11 mouse cellular contexts compared by ENCODE assay signal in the genomic region with DNA sequence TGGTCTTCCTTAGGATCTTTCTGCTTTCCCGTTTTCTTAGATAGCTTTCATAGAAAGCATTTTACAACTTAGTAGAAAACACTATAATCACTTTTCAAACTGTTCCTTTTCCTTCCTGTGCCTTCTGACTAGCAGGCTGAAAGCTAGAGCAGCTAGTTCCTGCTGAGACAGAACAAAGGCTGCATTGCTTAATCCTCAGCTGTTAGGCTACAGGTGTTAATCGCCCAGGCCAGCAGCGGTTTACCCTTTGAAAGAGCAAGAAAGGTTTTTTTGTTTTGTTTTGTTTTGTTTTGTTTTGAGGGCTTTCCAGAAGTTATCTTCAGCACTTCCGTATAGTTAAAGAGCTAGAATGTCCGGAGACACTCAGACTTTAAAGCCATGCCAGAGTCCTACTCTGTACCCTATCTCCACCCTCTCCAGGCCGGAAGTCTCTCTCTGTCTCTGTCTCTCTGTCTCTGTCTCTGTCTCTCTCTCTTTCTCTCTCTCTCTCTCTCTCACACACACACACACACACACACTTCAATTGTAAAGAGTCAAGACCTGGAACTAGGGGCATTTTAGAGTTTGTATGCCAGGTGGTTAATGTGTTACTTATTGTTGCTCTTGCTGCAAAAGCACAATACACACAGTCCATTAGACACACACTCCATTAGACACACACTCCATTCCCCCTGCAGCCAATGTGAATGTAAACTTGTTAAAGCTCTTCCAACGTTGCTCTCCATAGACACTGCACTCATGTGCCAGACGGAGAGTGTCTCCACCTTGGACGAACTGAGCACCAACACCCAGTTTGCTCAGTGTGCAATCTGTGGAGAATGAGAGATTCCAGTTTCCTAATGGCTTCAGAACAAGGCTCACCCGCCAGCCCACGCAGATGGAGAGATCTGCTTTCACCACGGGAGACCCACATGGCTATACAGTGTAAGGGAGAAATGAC. TPM values are rescaled to one million over a fixed set of nuclear protein-coding genes. Genes with fewer than 3 reads are reported as not detected.
DNase-seq lines count a peak whose midpoint lies in the region; ATAC-seq lines count a peak whose summit lies in the region.
"Had no signal": no experiment of that assay in that cellular context is flagged by ENCODE, and none has a peak within 500 bp of the region (broad histone marks: within the 10 kb centered on the region; RNA-seq: fewer than 3 reads in every experiment).

No protein-coding gene starts in this region.

- no peak overlapping the region for H3K9ac ChIP-seq in kidney, embryonic 15.5 days
- no peak overlapping the region for H3K9ac ChIP-seq in neural tube, embryonic 15.5 days (replicated peaks)
- H3K9ac ChIP-seq: heart, embryonic 13.5 days had no signal

- no peaks in the 10 kb centered on the region for H3K36me3 ChIP-seq in kidney, embryonic 15.5 days
- no peaks in the 10 kb centered on the region for H3K36me3 ChIP-seq in neural tube, embryonic 15.5 days
- H3K36me3 ChIP-seq: G1E; heart, embryonic 13.5 days had no signal

- H3K9me3 ChIP-seq in kidney, embryonic 15.5 days (replicated peaks), result no peaks in the 10 kb centered on the region
- H3K9me3 ChIP-seq in neural tube, embryonic 15.5 days (replicated peaks), result no peaks in the 10 kb centered on the region
- H3K9me3 ChIP-seq: G1E; heart, embryonic 13.5 days had no signal

- H3K27ac ChIP-seq in kidney, embryonic 15.5 days, result peak overlapping the region; percentile 82
- no peak overlapping the region for H3K27ac ChIP-seq in neural tube, embryonic 15.5 days (replicated peaks)
- H3K27ac ChIP-seq: heart, embryonic 13.5 days had no signal

- 19% methylated on average over 12 of the region's 12 CpGs for WGBS in kidney, embryonic 15.5 days
- 11% methylated on average over 12 of the region's 12 CpGs for WGBS in neural tube, embryonic 15.5 days

- no peaks in the 10 kb centered on the region for H3K4me1 ChIP-seq in kidney, embryonic 15.5 days
- H3K4me1 ChIP-seq in neural tube, embryonic 15.5 days, result 0 out of 2 replicates have a peak, but pooled peaks cover 3% of the 10 kb centered on the region

- H3K4me3 ChIP-seq in kidney, embryonic 15.5 days (replicated peaks), result no peak overlapping the region
- H3K4me3 ChIP-seq in neural tube, embryonic 15.5 days (replicated peaks), result no peak overlapping the region
- H3K4me3 ChIP-seq: heart, embryonic 13.5 days had no signal

- peak; percentile 13 for DNase-seq in kidney, adult 11 months
- no peak for DNase-seq in kidney, postnatal 10 days
- peak; percentile 43 for DNase-seq in cerebellum, adult 8-10 months
- DNase-seq in ovary, postnatal 36 days (ENCODE audit: low spot score), result no peak
- no peak for DNase-seq in frontal cortex, postnatal 36 days (ENCODE audit: low spot score in 2 of 2)
- DNase-seq in thymus, postnatal 10 days (ENCODE audit: low spot score in 2 of 2), result no peak
- DNase-seq: lung, postnatal 14 days had no signal

- H3K4me2 ChIP-seq in kidney, embryonic 15.5 days, result peak overlapping the region; percentile 24
- H3K4me2 ChIP-seq in neural tube, embryonic 15.5 days, result no peak overlapping the region
- H3K4me2 ChIP-seq: heart, embryonic 13.5 days had no signal

- no peaks in the 10 kb centered on the region for H3K27me3 ChIP-seq in kidney, embryonic 15.5 days
- H3K27me3 ChIP-seq in neural tube, embryonic 15.5 days (replicated peaks), result no peaks in the 10 kb centered on the region
- H3K27me3 ChIP-seq: heart, embryonic 13.5 days had no signal

- ATAC-seq in kidney, embryonic 15.5 days (replicated peaks; ENCODE audit: low FRiP score), result peak; percentile 86
- ATAC-seq in neural tube, embryonic 15.5 days (ENCODE audit: low FRiP score), result peak; percentile 41; the same call in 1 of the 2 replicates

RNA-seq across cellular contexts. Expression of a gene that starts 35.5 kb away (rescaled TPM):
- 24.6 and 24.9 TPM in 2 replicates for polyA plus RNA-seq in kidney, embryonic 15.5 days (2015; fragmentation: Nextera tagmentation; extraction: Ambion mirVana)
- polyA plus RNA-seq in neural tube, embryonic 15.5 days (2015; fragmentation: Nextera tagmentation; extraction: Ambion mirVana), result 10.3 and 15.3 TPM in 2 replicates

RNA-seq across cellular contexts. Expression of a gene that starts 42.8 kb away (rescaled TPM):
- polyA plus RNA-seq in kidney, embryonic 15.5 days (2015; fragmentation: Nextera tagmentation; extraction: Ambion mirVana), result 0.12 and 0.18 TPM in 2 replicates
- not detected in 2 replicates for polyA plus RNA-seq in neural tube, embryonic 15.5 days (2015; fragmentation: Nextera tagmentation; extraction: Ambion mirVana)
- polyA plus RNA-seq: G1E; heart, embryonic 13.5 days had no signal

Comparison
In these comparisons a context has a peak if more than half of its experiments do, and no peak if none do; other contexts are left out.
1. DNase-seq: peak in kidney, adult 11 months (single experiment) and cerebellum, adult 8-10 months (single experiment); none in kidney, postnatal 10 days (single experiment), ovary, postnatal 36 days (single experiment), frontal cortex, postnatal 36 days (0 of 2) and thymus, postnatal 10 days (0 of 2).